Mouse (Mus musculus) thymus, adult 2 months (tissue): Measurements from ENCODE around the gene Fn1. TPM values are rescaled to one million over a fixed set of nuclear protein-coding genes. Genes with fewer than 3 reads are reported as not detected.

Source experiments
- DNase-seq: peaks from one replicate; pipeline ENCODE4 v3.0.0; 2021
- H3K27ac ChIP-seq: fragments of 200-500 bp; 2 replicates; pipeline ENCODE4 v1.5.1; 2012; ENCODE audit warnings: low read length, control low read depth; ENCODE audit not compliant: control insufficient read depth, insufficient read depth
- H3K27me3 ChIP-seq: fragments of 200-500 bp; 2 replicates; pipeline ENCODE4 v1.6.1; 2012; ENCODE audit warnings: mild to moderate bottlenecking, low read length, moderate library complexity, mixed read lengths; ENCODE audit not compliant: control insufficient read depth, insufficient read depth
- H3K36me3 ChIP-seq: fragments of 200-500 bp; 2 replicates; pipeline ENCODE4 v1.6.1; 2012; ENCODE audit warnings: mild to moderate bottlenecking, low read length, moderate library complexity; ENCODE audit not compliant: control insufficient read depth, insufficient read depth
- H3K4me1 ChIP-seq: fragments of 200-500 bp; replicated peaks from 2 replicates; pipeline ENCODE4 v1.6.1; 2012; ENCODE audit warnings: low read length; ENCODE audit not compliant: control insufficient read depth, insufficient read depth
- H3K4me3 ChIP-seq: fragments of 200-500 bp; 2 replicates; pipeline ENCODE4 v1.5.1; 2012; ENCODE audit warnings: mild to moderate bottlenecking, low read length, control low read depth, moderate library complexity; ENCODE audit not compliant: control insufficient read depth, insufficient read depth
- CTCF ChIP-seq: fragments of 200-500 bp; IDR thresholded peaks from 2 replicates; pipeline ENCODE4 v1.5.1; 2012; ENCODE audit warnings: mild to moderate bottlenecking, control low read depth, low read length, moderate library complexity, borderline replicate concordance; ENCODE audit not compliant: control insufficient read depth, poor library complexity, insufficient read depth; ENCODE audit errors: extremely low read depth
- POLR2A ChIP-seq: fragments of 200-500 bp; IDR thresholded peaks from 2 replicates; pipeline ENCODE4 v1.6.1; 2012; ENCODE audit warnings: mild to moderate bottlenecking, low read length, control low read depth, moderate library complexity; ENCODE audit not compliant: control insufficient read depth, poor library complexity, insufficient read depth; ENCODE audit errors: extremely low read depth
- WGBS: fragments of 180-500 bp; shearing (Covaris S2); methylation state at CpG from one replicate; pipeline ENCODE4 v1.1.7; 2018; 5-methylcytosine and 5-hydroxymethylcytosine counted together
- polyA plus RNA-seq: library from polyadenylated mRNA; depleted of rRNA; stranded (reverse); fragments of >200 nt; gene quantifications from 2 replicates; pipeline ENCODE4 v1.2.3, GENCODE M21; 2012; rRNA removed

Gene Fn1
- polyA plus RNA-seq, 1 experiment, result 31.3 TPM

- H3K4me1 ChIP-seq, result 0 out of 2 replicates have a peak, but pooled peaks cover 4% of the 10 kb centered on the region
- WGBS, result under 1% methylated on average over 55 of the region's 55 CpGs
- no peak within 1 kb of the TSS for H3K27ac ChIP-seq
- DNase-seq, result peak; percentile 88
- peak within 1 kb of the TSS; percentile 96 for H3K4me3 ChIP-seq
- H3K36me3 ChIP-seq, result 0 out of 2 replicates have a peak, but pooled peaks cover 8% of the 10 kb centered on the region
- TF ChIP-seq CTCF (peak; percentile 55; the same call in 1 of the 2 replicates), POLR2A (no peak)
- H3K27me3 ChIP-seq, result no peaks in the 10 kb centered on the region
These were observed 96.0 kb downstream of the Fn1 start, which contains the start of gene Atic for GRCm38 (mm10) chr1:71556688-71557612. TSS of gene Atic (plus strand) at chr1:71557150.

GRCm38 (mm10) chr1:71550626-71551195 is 102.3 kb downstream of the Fn1 start:
- TF ChIP-seq POLR2A (no peak), CTCF (no peak)
- Histone ChIP-seq H3K27me3 (no peaks in the 10 kb centered on the region), H3K4me3 (no peak overlapping the region), H3K4me1 (no peaks in the 10 kb centered on the region), H3K36me3 (no peaks in the 10 kb centered on the region), H3K27ac (no peak overlapping the region)
- WGBS, result 90% methylated on average over 10 of the region's 10 CpGs
- DNase-seq, result no peak

GRCm38 (mm10) chr1:71540437-71540836 is 112.6 kb downstream of the Fn1 start:
- H3K4me1 ChIP-seq, result no peaks in the 10 kb centered on the region
- H3K27me3 ChIP-seq, result no peaks in the 10 kb centered on the region
- H3K36me3 ChIP-seq, result no peaks in the 10 kb centered on the region
- DNase-seq, result no peak
- H3K4me3 ChIP-seq, result no peak overlapping the region
- H3K27ac ChIP-seq, result no peak overlapping the region
- WGBS, result 86% methylated on average over 3 of the region's 3 CpGs
- no peak for TF ChIP-seq CTCF
- TF ChIP-seq POLR2A, result no peak

- no peak overlapping the region for H3K27ac ChIP-seq
- no peak for TF ChIP-seq POLR2A
- no peak for TF ChIP-seq CTCF
- no peak for DNase-seq
- no peak overlapping the region for H3K4me3 ChIP-seq
- H3K36me3 ChIP-seq, result no peaks in the 10 kb centered on the region
- no peaks in the 10 kb centered on the region for H3K27me3 ChIP-seq
- WGBS, result 96% methylated on average over 4 of the region's 4 CpGs
- H3K4me1 ChIP-seq, result no peaks in the 10 kb centered on the region
These were observed 113.4 kb downstream of the Fn1 start for GRCm38 (mm10) chr1:71539641-71540040.

Other genes starting within 250 kb of the Fn1 start
- gene Abca12, start 238.3 kb downstream of the Fn1 start, polyA plus RNA-seq, result 0.08 and 0.11 TPM in 2 replicates
- 46.0 and 51.5 TPM in 2 replicates for gene Atic, start 96.0 kb downstream of the Fn1 start, polyA plus RNA-seq